Mouse (Mus musculus): ENCODE results near the gene Lrrfip2. TPM values are rescaled to one million over a fixed set of nuclear protein-coding genes. Genes with fewer than 3 reads are reported as not detected.

Lrrfip2 gene
- polyA plus RNA-seq, 1 experiment from 2014 or later: 41.7 TPM

GRCm38 (mm10) chr9:111228446-111228845 lies 111.1 kb downstream of the Lrrfip2 start:
- Histone ChIP-seq H3K4me1 (peaks cover 4% of the 10 kb centered on the region), H3K27ac (no peak overlapping the region), H3K4me3 (no peak overlapping the region), H3K4me2 (no peak overlapping the region), H3K9ac (no peak overlapping the region), H3K36me3 (peaks cover 82% of the 10 kb centered on the region), H3K27me3 (no peaks in the 10 kb centered on the region), H3K9me3 (no peaks in the 10 kb centered on the region)
- 88% methylated on average over 5 of the region's 5 CpGs for WGBS
- ATAC-seq (ENCODE audit: insufficient number of reproducible peaks, insufficient read depth, low FRiP score, low TSS enrichment, low read depth): no peak

GRCm38 (mm10) chr9:111234701-111235100 lies 117.3 kb downstream of the Lrrfip2 start:
- Histone ChIP-seq H3K27me3 (no peaks in the 10 kb centered on the region), H3K9ac (no peak overlapping the region), H3K4me3 (no peak overlapping the region), H3K4me2 (no peak overlapping the region), H3K4me1 (no peaks in the 10 kb centered on the region), H3K9me3 (no peaks in the 10 kb centered on the region), H3K36me3 (peaks cover 86% of the 10 kb centered on the region), H3K27ac (no peak overlapping the region)
- no peak for ATAC-seq (ENCODE audit: insufficient number of reproducible peaks, insufficient read depth, low FRiP score, low TSS enrichment, low read depth)
- 89% methylated on average over 9 of the region's 9 CpGs for WGBS

GRCm38 (mm10) chr9:111237726-111238125 lies 120.3 kb downstream of the Lrrfip2 start:
- no peak for ATAC-seq (ENCODE audit: insufficient number of reproducible peaks, insufficient read depth, low FRiP score, low TSS enrichment, low read depth)
- peaks cover 85% of the 10 kb centered on the region for H3K36me3 ChIP-seq

GRCm38 (mm10) chr9:111239821-111240220 lies 122.4 kb downstream of the Lrrfip2 start:
- 85% methylated on average over 4 of the region's 4 CpGs for WGBS
- Histone ChIP-seq H3K4me3 (no peak overlapping the region), H3K4me1 (no peaks in the 10 kb centered on the region), H3K27ac (no peak overlapping the region), H3K4me2 (no peak overlapping the region), H3K9me3 (no peaks in the 10 kb centered on the region), H3K27me3 (no peaks in the 10 kb centered on the region), H3K36me3 (peaks cover 70% of the 10 kb centered on the region), H3K9ac (no peak overlapping the region)
- no peak for ATAC-seq (ENCODE audit: insufficient number of reproducible peaks, insufficient read depth, low FRiP score, low TSS enrichment, low read depth)

More at GRCm38 (mm10) chr9:111237726-111238125, 120.3 kb downstream of the Lrrfip2 start:
- Histone ChIP-seq H3K27ac (no peak overlapping the region), H3K4me2 (no peak overlapping the region), H3K27me3 (no peaks in the 10 kb centered on the region), H3K4me1 (no peaks in the 10 kb centered on the region), H3K9ac (no peak overlapping the region), H3K9me3 (no peaks in the 10 kb centered on the region), H3K4me3 (no peak overlapping the region)

GRCm38 (mm10) chr9:111243384-111243783 lies 126.0 kb downstream of the Lrrfip2 start:
- H3K9ac ChIP-seq: no peak overlapping the region

GRCm38 (mm10) chr9:111245546-111245945 lies 128.2 kb downstream of the Lrrfip2 start:
- Histone ChIP-seq H3K4me1 (no peaks in the 10 kb centered on the region), H3K4me2 (no peak overlapping the region), H3K27me3 (no peaks in the 10 kb centered on the region), H3K27ac (no peak overlapping the region), H3K9me3 (no peaks in the 10 kb centered on the region), H3K4me3 (no peak overlapping the region), H3K36me3 (peaks cover 53% of the 10 kb centered on the region), H3K9ac (no peak overlapping the region)
- ATAC-seq (ENCODE audit: insufficient number of reproducible peaks, insufficient read depth, low FRiP score, low TSS enrichment, low read depth): no peak
- 78% methylated on average over 6 of the region's 6 CpGs for WGBS

More at GRCm38 (mm10) chr9:111243384-111243783, 126.0 kb downstream of the Lrrfip2 start:
- no peaks in the 10 kb centered on the region for H3K27me3 ChIP-seq
- H3K36me3 ChIP-seq: peaks cover 53% of the 10 kb centered on the region
- no peaks in the 10 kb centered on the region for H3K4me1 ChIP-seq
- WGBS: 59% methylated on average over 6 of the region's 6 CpGs
- no peak overlapping the region for H3K4me2 ChIP-seq
- no peak for ATAC-seq (ENCODE audit: insufficient number of reproducible peaks, insufficient read depth, low FRiP score, low TSS enrichment, low read depth)
- no peak overlapping the region for H3K4me3 ChIP-seq
- H3K9me3 ChIP-seq: no peaks in the 10 kb centered on the region
- H3K27ac ChIP-seq: peak overlapping the region; percentile 48

- H3K36me3 ChIP-seq: peaks cover 64% of the 10 kb centered on the region
- no peak overlapping the region for H3K27ac ChIP-seq
- H3K27me3 ChIP-seq: no peaks in the 10 kb centered on the region
- no peak overlapping the region for H3K4me2 ChIP-seq
- H3K9ac ChIP-seq: no peak overlapping the region
- no peaks in the 10 kb centered on the region for H3K4me1 ChIP-seq
- H3K4me3 ChIP-seq: no peak overlapping the region
- H3K9me3 ChIP-seq: no peaks in the 10 kb centered on the region
- WGBS: 80% methylated on average over 3 of the region's 3 CpGs
- ATAC-seq (ENCODE audit: insufficient number of reproducible peaks, insufficient read depth, low FRiP score, low TSS enrichment, low read depth): no peak
Measured at GRCm38 (mm10) chr9:111247682-111248246, 130.4 kb downstream of the Lrrfip2 start.

- Histone ChIP-seq H3K9ac (no peak overlapping the region), H3K27ac (no peak overlapping the region), H3K9me3 (no peaks in the 10 kb centered on the region), H3K4me1 (no peaks in the 10 kb centered on the region), H3K27me3 (no peaks in the 10 kb centered on the region), H3K36me3 (peaks cover 77% of the 10 kb centered on the region), H3K4me3 (no peak overlapping the region), H3K4me2 (no peak overlapping the region)
- WGBS: 72% methylated on average over 7 of the region's 7 CpGs
- ATAC-seq (ENCODE audit: insufficient number of reproducible peaks, insufficient read depth, low FRiP score, low TSS enrichment, low read depth): no peak
Measured at GRCm38 (mm10) chr9:111252161-111252869, 134.9 kb downstream of the Lrrfip2 start.

GRCm38 (mm10) chr9:111260360-111260985 lies 143.1 kb downstream of the Lrrfip2 start:
- H3K27me3 ChIP-seq: no peaks in the 10 kb centered on the region
- no peak for ATAC-seq (ENCODE audit: insufficient number of reproducible peaks, insufficient read depth, low FRiP score, low TSS enrichment, low read depth)
- H3K9me3 ChIP-seq: no peaks in the 10 kb centered on the region
- H3K36me3 ChIP-seq: peaks cover 73% of the 10 kb centered on the region
- H3K4me3 ChIP-seq: no peak overlapping the region
- H3K4me1 ChIP-seq: no peaks in the 10 kb centered on the region
- WGBS: 20% methylated on average over 1 of the region's 1 CpGs
- peak overlapping the region; percentile 8; the same call in 1 of the 2 replicates for H3K27ac ChIP-seq
- no peak overlapping the region for H3K9ac ChIP-seq
- H3K4me2 ChIP-seq: no peak overlapping the region

- no peak overlapping the region for H3K4me2 ChIP-seq
- WGBS: 81% methylated on average over 4 of the region's 4 CpGs
- no peak for ATAC-seq (ENCODE audit: insufficient number of reproducible peaks, insufficient read depth, low FRiP score, low TSS enrichment, low read depth)
- no peak overlapping the region for H3K9ac ChIP-seq
- no peak overlapping the region for H3K4me3 ChIP-seq
- no peak overlapping the region for H3K27ac ChIP-seq
- H3K27me3 ChIP-seq: no peaks in the 10 kb centered on the region
- H3K4me1 ChIP-seq: no peaks in the 10 kb centered on the region
- H3K36me3 ChIP-seq: peaks cover 70% of the 10 kb centered on the region
- H3K9me3 ChIP-seq: no peaks in the 10 kb centered on the region
Measured at GRCm38 (mm10) chr9:111261356-111261755, 144.0 kb downstream of the Lrrfip2 start.

- 95% methylated on average over 2 of the region's 2 CpGs for WGBS
- H3K4me2 ChIP-seq: no peak overlapping the region
- H3K27ac ChIP-seq: no peak overlapping the region
- H3K4me1 ChIP-seq: peaks cover 10% of the 10 kb centered on the region
- no peak overlapping the region for H3K9ac ChIP-seq
- no peaks in the 10 kb centered on the region for H3K9me3 ChIP-seq
- H3K4me3 ChIP-seq: no peak overlapping the region
- H3K27me3 ChIP-seq: no peaks in the 10 kb centered on the region
- ATAC-seq (ENCODE audit: insufficient number of reproducible peaks, insufficient read depth, low FRiP score, low TSS enrichment, low read depth): no peak
- peaks cover 32% of the 10 kb centered on the region for H3K36me3 ChIP-seq
Measured at GRCm38 (mm10) chr9:111267998-111268397, 150.6 kb downstream of the Lrrfip2 start.

- Histone ChIP-seq H3K36me3 (peaks cover 29% of the 10 kb centered on the region), H3K4me3 (peak overlapping the region; percentile 94), H3K9me3 (no peaks in the 10 kb centered on the region), H3K9ac (peak overlapping the region; percentile 83), H3K4me1 (peaks cover 29% of the 10 kb centered on the region), H3K27me3 (no peaks in the 10 kb centered on the region), H3K27ac (peak overlapping the region; percentile 97), H3K4me2 (peak overlapping the region; percentile 70)
- no peak for ATAC-seq (ENCODE audit: insufficient number of reproducible peaks, insufficient read depth, low FRiP score, low TSS enrichment, low read depth)
- WGBS: 15% methylated on average over 5 of the region's 5 CpGs
Measured at GRCm38 (mm10) chr9:111270606-111271005, 153.2 kb downstream of the Lrrfip2 start.
